Mouse (Mus musculus): ENCODE measurements around the gene Gm2022.
"Not testable (repeated sequence)": the region's sequence is repeated elsewhere in the genome, so short reads cannot be mapped to it uniquely, and the experiment has no call there.

The Gm2022 gene

GRCm38 (mm10) chr12:87895070-87895469, at the start of gene Gm2022:
Gene Gm2022, plus strand, starts transcription at chr12:87895370.
- not testable (repeated sequence) for DNase-seq (ENCODE audit: low read depth)

DNA sequence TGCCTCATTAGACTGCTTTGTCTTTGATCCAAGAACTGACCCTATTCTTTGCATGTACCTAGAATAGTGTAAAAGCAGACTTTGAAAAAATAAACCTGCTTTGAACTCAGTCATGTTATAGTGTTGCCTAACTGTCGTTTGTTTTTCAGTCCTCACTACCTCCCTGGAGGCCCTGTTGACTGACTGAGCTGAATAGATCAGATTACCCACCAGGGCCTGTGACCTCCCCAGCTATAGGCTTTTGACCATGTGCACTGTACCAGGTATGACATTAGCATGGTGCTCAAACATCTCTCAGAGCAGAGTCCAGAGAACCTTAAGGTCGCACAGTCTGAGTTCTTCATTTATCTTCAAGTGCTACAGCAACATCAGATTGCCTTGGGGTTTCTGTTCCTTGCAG, 44.5 kb upstream of the Gm2022 start:
- not testable (repeated sequence) for DNase-seq (ENCODE audit: low read depth)

GRCm38 (mm10) chr12:87856067-87856466, 39.1 kb upstream of the Gm2022 start:
- DNase-seq (ENCODE audit: low read depth): not testable (repeated sequence)

- not testable (repeated sequence) for DNase-seq (ENCODE audit: low read depth)
Measured at GRCm38 (mm10) chr12:87861740-87862692, 33.2 kb upstream of the Gm2022 start.

DNA sequence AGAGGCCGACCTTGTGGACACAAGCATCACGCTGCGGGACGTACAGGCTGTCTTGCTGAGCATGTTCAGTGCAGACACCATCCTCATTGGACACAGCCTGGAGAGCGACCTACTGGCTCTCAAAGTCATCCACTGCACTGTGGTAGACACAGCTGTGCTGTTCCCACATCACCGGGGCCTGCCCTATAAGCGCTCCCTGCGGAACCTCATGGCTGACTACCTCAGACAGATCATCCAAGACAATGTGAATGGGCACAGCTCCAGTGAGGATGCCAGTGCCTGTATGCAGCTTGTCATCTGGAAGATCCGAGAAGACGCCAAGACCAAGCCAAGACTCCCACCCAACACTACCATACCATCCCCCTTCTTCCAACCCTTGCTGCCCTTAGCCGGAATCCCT, 31.5 kb upstream of the Gm2022 start:
- not testable (repeated sequence) for DNase-seq (ENCODE audit: low read depth)

GRCm38 (mm10) chr12:87864048-87864447, 31.1 kb upstream of the Gm2022 start:
- DNase-seq (ENCODE audit: low read depth): not testable (repeated sequence)

DNA sequence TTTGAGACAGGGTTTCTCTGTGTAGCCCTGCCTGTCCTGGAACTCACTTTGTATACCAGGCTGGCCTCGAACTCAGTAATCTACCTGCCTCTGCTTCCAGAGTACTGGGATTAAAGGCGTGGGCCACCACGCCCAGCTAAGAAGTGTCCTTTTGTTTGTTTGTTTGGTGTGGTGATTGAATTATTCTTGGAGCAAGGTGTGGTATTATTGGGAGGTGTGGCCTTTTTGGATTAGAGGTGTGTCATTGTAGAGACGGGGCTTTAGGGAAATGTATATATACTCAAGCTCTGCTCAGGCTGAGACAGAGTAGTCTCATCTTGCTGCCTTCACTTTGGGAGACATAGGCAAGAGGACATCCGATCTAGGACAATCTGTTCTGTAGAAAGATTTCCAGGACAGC, 21.4 kb upstream of the Gm2022 start, which contains the start of gene Gm2016:
Gene Gm2016, plus strand, starts transcription at position 301 of the 400 bp plus-strand sequence.
- not testable (repeated sequence) for DNase-seq (ENCODE audit: low read depth)

DNA sequence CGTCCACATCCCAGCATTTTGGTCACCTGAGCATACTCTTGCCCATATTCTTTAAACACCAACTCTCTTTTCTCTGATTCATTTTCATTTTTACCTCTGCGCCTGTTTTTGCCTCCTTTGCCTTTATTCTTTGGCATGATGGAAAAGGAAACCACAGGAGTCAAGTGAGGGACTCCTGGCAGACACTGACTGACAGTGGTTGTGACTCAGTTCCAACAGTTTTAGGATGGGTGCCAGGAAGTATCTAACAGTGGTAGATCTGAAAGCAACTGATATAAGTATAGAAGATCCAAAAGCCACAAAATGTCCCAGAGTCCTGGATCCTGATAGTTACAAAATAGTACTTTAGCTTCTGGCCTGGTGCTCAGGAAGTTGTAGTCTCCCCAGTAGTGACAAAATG, 24.6 kb downstream of the Gm2022 start, which contains the start of gene Gm2035:
Gene Gm2035, minus strand, starts transcription at position 137 of the 400 bp plus-strand sequence.
- DNase-seq (ENCODE audit: low read depth): not testable (repeated sequence)
